Mouse (Mus musculus): ENCODE measurements at regions not wholly inside any gene's neighbourhood (a gene's known extent, or its start where the extent isn't known, plus 50 kb on each side); places are given as distances from the start of the nearest gene placed in this dataset.
"Not testable (repeated sequence)": the region's sequence is repeated elsewhere in the genome, so short reads cannot be mapped to it uniquely, and the experiment has no call there.

- no peak for DNase-seq (ENCODE audit: low read depth, low spot score)
Measured at GRCm38 (mm10) chr5:75405496-75405895, 169.2 kb upstream of the Kit start.

- DNase-seq (ENCODE audit: low read depth, low spot score): no peak
Measured at GRCm38 (mm10) chr5:75407686-75408085, 167.0 kb upstream of the Kit start.

- DNase-seq (ENCODE audit: low read depth, low spot score): no peak
Measured at GRCm38 (mm10) chr5:75410240-75411186, 164.2 kb upstream of the Kit start.

- not testable (repeated sequence) for DNase-seq (ENCODE audit: low read depth, low spot score)
Measured at GRCm38 (mm10) chr5:75419282-75419681, 155.4 kb upstream of the Kit start.

- DNase-seq (ENCODE audit: low read depth, low spot score): no peak
Measured at GRCm38 (mm10) chr5:75432885-75433284, 141.8 kb upstream of the Kit start.

GRCm38 (mm10) chr5:75437924-75438323, 136.8 kb upstream of the Kit start:
- DNase-seq (ENCODE audit: low read depth, low spot score): peak; percentile 4

- DNase-seq (ENCODE audit: low read depth, low spot score): no peak
Measured at GRCm38 (mm10) chr5:75444024-75444604, 130.6 kb upstream of the Kit start.

- no peak for DNase-seq (ENCODE audit: low read depth, low spot score)
Measured at GRCm38 (mm10) chr5:75446386-75446785, 128.3 kb upstream of the Kit start.

GRCm38 (mm10) chr5:75449913-75450525, 124.7 kb upstream of the Kit start:
- DNase-seq (ENCODE audit: low read depth, low spot score): no peak

GRCm38 (mm10) chr5:75450564-75450963, 124.2 kb upstream of the Kit start:
- DNase-seq (ENCODE audit: low read depth, low spot score): no peak

GRCm38 (mm10) chr5:75451081-75451480, 123.6 kb upstream of the Kit start:
- DNase-seq (ENCODE audit: low read depth, low spot score): no peak

- no peak for DNase-seq (ENCODE audit: low read depth, low spot score)
Measured at GRCm38 (mm10) chr5:75451693-75452092, 123.0 kb upstream of the Kit start.

- DNase-seq (ENCODE audit: low read depth, low spot score): no peak
Measured at GRCm38 (mm10) chr5:75453757-75454390, 120.8 kb upstream of the Kit start.

- no peak for DNase-seq (ENCODE audit: low read depth, low spot score)
Measured at GRCm38 (mm10) chr5:75454961-75455541, 119.7 kb upstream of the Kit start.

GRCm38 (mm10) chr5:75457403-75457802, 117.3 kb upstream of the Kit start:
- no peak for DNase-seq (ENCODE audit: low read depth, low spot score)

GRCm38 (mm10) chr5:75458317-75458716, 116.4 kb upstream of the Kit start:
- DNase-seq (ENCODE audit: low read depth, low spot score): no peak

GRCm38 (mm10) chr5:75459758-75460354, 114.9 kb upstream of the Kit start:
- DNase-seq (ENCODE audit: low read depth, low spot score): no peak

GRCm38 (mm10) chr5:75460414-75461025, 114.2 kb upstream of the Kit start:
- no peak for DNase-seq (ENCODE audit: low read depth, low spot score)

- no peak for DNase-seq (ENCODE audit: low read depth, low spot score)
Measured at GRCm38 (mm10) chr5:75461368-75461767, 113.3 kb upstream of the Kit start.

- no peak for DNase-seq (ENCODE audit: low read depth, low spot score)
Measured at GRCm38 (mm10) chr5:75463591-75463990, 111.1 kb upstream of the Kit start.

GRCm38 (mm10) chr5:75465701-75466100, 109.0 kb upstream of the Kit start:
- DNase-seq (ENCODE audit: low read depth, low spot score): no peak

Measured in ES-CJ7 (cell line).